Mouse (Mus musculus): ENCODE data around the gene Umad1. TPM values are rescaled to one million over a fixed set of nuclear protein-coding genes. Genes with fewer than 3 reads are reported as not detected.

Umad1 gene
- polyA plus RNA-seq, 1 experiment from 2014 or later: 31.2 TPM

- Histone ChIP-seq H3K9me3 (replicated peaks) (no peaks in the 10 kb centered on the region), H3K9ac (no peak overlapping the region), H3K36me3 (no peaks in the 10 kb centered on the region), H3K4me2 (replicated peaks) (no peak overlapping the region), H3K4me3 (no peak overlapping the region), H3K27ac (no peak overlapping the region), H3K4me1 (no peaks in the 10 kb centered on the region), H3K27me3 (no peaks in the 10 kb centered on the region)
- no peak for ATAC-seq (ENCODE audit: low FRiP score)
- WGBS: 94% methylated on average over 1 of the region's 1 CpGs
These were observed 74.3 kb downstream of the Umad1 start for GRCm38 (mm10) chr6:8333380-8333779.

- no peaks in the 10 kb centered on the region for H3K27me3 ChIP-seq
- H3K27ac ChIP-seq: no peak overlapping the region
- no peaks in the 10 kb centered on the region for H3K36me3 ChIP-seq
- no peaks in the 10 kb centered on the region for H3K4me1 ChIP-seq
- H3K9ac ChIP-seq: no peak overlapping the region
- no peaks in the 10 kb centered on the region for H3K9me3 ChIP-seq (replicated peaks)
- H3K4me3 ChIP-seq: no peak overlapping the region
- H3K4me2 ChIP-seq (replicated peaks): no peak overlapping the region
- 91% methylated on average over 9 of the region's 9 CpGs for WGBS
- no peak for ATAC-seq (ENCODE audit: low FRiP score)
These were observed 77.7 kb downstream of the Umad1 start for GRCm38 (mm10) chr6:8336487-8337390.

- no peaks in the 10 kb centered on the region for H3K9me3 ChIP-seq (replicated peaks)
- H3K27me3 ChIP-seq: no peaks in the 10 kb centered on the region
- no peak overlapping the region for H3K27ac ChIP-seq
- WGBS: 94% methylated on average over 6 of the region's 6 CpGs
- H3K9ac ChIP-seq: no peak overlapping the region
- H3K4me3 ChIP-seq: no peak overlapping the region
- H3K36me3 ChIP-seq: no peaks in the 10 kb centered on the region
- no peaks in the 10 kb centered on the region for H3K4me1 ChIP-seq
- no peak for ATAC-seq (ENCODE audit: low FRiP score)
- H3K4me2 ChIP-seq (replicated peaks): no peak overlapping the region
These were observed 80.4 kb downstream of the Umad1 start for GRCm38 (mm10) chr6:8339453-8339852.

- Histone ChIP-seq H3K36me3 (no peaks in the 10 kb centered on the region), H3K9me3 (replicated peaks) (no peaks in the 10 kb centered on the region), H3K9ac (no peak overlapping the region), H3K4me2 (replicated peaks) (no peak overlapping the region), H3K4me1 (no peaks in the 10 kb centered on the region), H3K27me3 (no peaks in the 10 kb centered on the region), H3K27ac (no peak overlapping the region), H3K4me3 (no peak overlapping the region)
- no peak for ATAC-seq (ENCODE audit: low FRiP score)
- WGBS: 92% methylated on average over 4 of the region's 4 CpGs
These were observed 84.2 kb downstream of the Umad1 start for GRCm38 (mm10) chr6:8343271-8343670.

GRCm38 (mm10) chr6:8345219-8345856, 86.2 kb downstream of the Umad1 start:
- WGBS: 79% methylated on average over 5 of the region's 5 CpGs
- Histone ChIP-seq H3K9ac (no peak overlapping the region), H3K4me3 (no peak overlapping the region), H3K9me3 (replicated peaks) (no peaks in the 10 kb centered on the region), H3K27ac (no peak overlapping the region), H3K36me3 (no peaks in the 10 kb centered on the region), H3K4me2 (replicated peaks) (no peak overlapping the region), H3K4me1 (no peaks in the 10 kb centered on the region), H3K27me3 (no peaks in the 10 kb centered on the region)
- ATAC-seq (ENCODE audit: low FRiP score): no peak

GRCm38 (mm10) chr6:8347154-8347553, 88.1 kb downstream of the Umad1 start:
- H3K9me3 ChIP-seq (replicated peaks): no peaks in the 10 kb centered on the region
- H3K36me3 ChIP-seq: no peaks in the 10 kb centered on the region
- H3K4me1 ChIP-seq: no peaks in the 10 kb centered on the region
- no peak overlapping the region for H3K9ac ChIP-seq
- no peak overlapping the region for H3K4me3 ChIP-seq
- H3K27me3 ChIP-seq: no peaks in the 10 kb centered on the region
- H3K27ac ChIP-seq: no peak overlapping the region
- H3K4me2 ChIP-seq (replicated peaks): no peak overlapping the region
- no peak for ATAC-seq (ENCODE audit: low FRiP score)
- 84% methylated on average over 2 of the region's 2 CpGs for WGBS

- H3K27ac ChIP-seq: no peak overlapping the region
- WGBS: 97% methylated on average over 1 of the region's 1 CpGs
- H3K9me3 ChIP-seq (replicated peaks): no peaks in the 10 kb centered on the region
These were observed 89.3 kb downstream of the Umad1 start for GRCm38 (mm10) chr6:8348344-8348743.

GRCm38 (mm10) chr6:8349060-8349670, 90.1 kb downstream of the Umad1 start:
- Histone ChIP-seq H3K4me1 (peaks cover 20% of the 10 kb centered on the region), H3K9ac (no peak overlapping the region), H3K27me3 (no peaks in the 10 kb centered on the region), H3K4me2 (replicated peaks) (no peak overlapping the region), H3K36me3 (no peaks in the 10 kb centered on the region), H3K9me3 (replicated peaks) (no peaks in the 10 kb centered on the region), H3K4me3 (no peak overlapping the region), H3K27ac (no peak overlapping the region)
- WGBS: 86% methylated on average over 2 of the region's 2 CpGs
- no peak for ATAC-seq (ENCODE audit: low FRiP score)

More at GRCm38 (mm10) chr6:8348344-8348743, 89.3 kb downstream of the Umad1 start:
- Histone ChIP-seq H3K4me1 (peaks cover 12% of the 10 kb centered on the region), H3K9ac (no peak overlapping the region), H3K27me3 (no peaks in the 10 kb centered on the region), H3K36me3 (no peaks in the 10 kb centered on the region), H3K4me2 (replicated peaks) (no peak overlapping the region), H3K4me3 (no peak overlapping the region)
- no peak for ATAC-seq (ENCODE audit: low FRiP score)

- Histone ChIP-seq H3K36me3 (no peaks in the 10 kb centered on the region), H3K27me3 (no peaks in the 10 kb centered on the region), H3K9ac (no peak overlapping the region), H3K27ac (no peak overlapping the region), H3K4me1 (peaks cover 24% of the 10 kb centered on the region), H3K4me3 (no peak overlapping the region), H3K9me3 (replicated peaks) (no peaks in the 10 kb centered on the region), H3K4me2 (replicated peaks) (no peak overlapping the region)
- ATAC-seq (ENCODE audit: low FRiP score): no peak
- WGBS: 82% methylated on average over 2 of the region's 2 CpGs
These were observed 92.4 kb downstream of the Umad1 start for GRCm38 (mm10) chr6:8351507-8351906.

- Histone ChIP-seq H3K27ac (peak overlapping the region; percentile 50; the same call in 1 of the 2 replicates), H3K9ac (no peak overlapping the region), H3K4me3 (no peak overlapping the region), H3K36me3 (no peaks in the 10 kb centered on the region), H3K27me3 (no peaks in the 10 kb centered on the region), H3K4me1 (peaks cover 24% of the 10 kb centered on the region), H3K4me2 (replicated peaks) (peak overlapping the region; percentile 30; the same call in 1 of the 2 replicates), H3K9me3 (replicated peaks) (no peaks in the 10 kb centered on the region)
- peak; percentile 84 for ATAC-seq (ENCODE audit: low FRiP score)
- WGBS: 27% methylated on average over 12 of the region's 12 CpGs
These were observed 93.6 kb downstream of the Umad1 start for GRCm38 (mm10) chr6:8352533-8353168.

- no peaks in the 10 kb centered on the region for H3K36me3 ChIP-seq
- no peak overlapping the region for H3K4me3 ChIP-seq
- WGBS: 52% methylated on average over 4 of the region's 4 CpGs
- peaks cover 24% of the 10 kb centered on the region for H3K4me1 ChIP-seq
- no peak overlapping the region for H3K9ac ChIP-seq
- ATAC-seq (ENCODE audit: low FRiP score): no peak
- H3K9me3 ChIP-seq (replicated peaks): no peaks in the 10 kb centered on the region
- no peak overlapping the region for H3K4me2 ChIP-seq (replicated peaks)
- H3K27me3 ChIP-seq: no peaks in the 10 kb centered on the region
- no peak overlapping the region for H3K27ac ChIP-seq
These were observed 94.4 kb downstream of the Umad1 start for GRCm38 (mm10) chr6:8353461-8353860.

- Histone ChIP-seq H3K4me3 (no peak overlapping the region), H3K27ac (no peak overlapping the region), H3K9me3 (replicated peaks) (no peaks in the 10 kb centered on the region), H3K27me3 (no peaks in the 10 kb centered on the region), H3K4me1 (peaks cover 24% of the 10 kb centered on the region), H3K9ac (no peak overlapping the region), H3K4me2 (replicated peaks) (no peak overlapping the region), H3K36me3 (no peaks in the 10 kb centered on the region)
- no peak for ATAC-seq (ENCODE audit: low FRiP score)
- WGBS: 90% methylated on average over 4 of the region's 4 CpGs
These were observed 95.8 kb downstream of the Umad1 start for GRCm38 (mm10) chr6:8354846-8355245.
